Mouse (Mus musculus) hindbrain, embryonic 13.5 days (tissue): ENCODE results near the gene Ptprs. TPM values are rescaled to one million over a fixed set of nuclear protein-coding genes. Genes with fewer than 3 reads are reported as not detected.

ENCODE experiments used
- ATAC-seq: fragments of 200-750 bp; cut with Nextera tagmentation; 2 replicates; pipeline ENCODE4 v1.8.0; 2017; ENCODE audit warnings: moderate TSS enrichment; ENCODE audit not compliant: low FRiP score
- H3K27ac ChIP-seq: fragments of 300-500 bp; sonication (generic); 2 replicates; pipeline ENCODE4 v1.5.1; 2015; ENCODE audit warnings: inconsistent platforms, mild to moderate bottlenecking, moderate library complexity
- H3K27me3 ChIP-seq: fragments of 300-500 bp; sonication (generic); 2 replicates; pipeline ENCODE4 v1.6.1; 2015; ENCODE audit warnings: mild to moderate bottlenecking, inconsistent platforms
- H3K36me3 ChIP-seq: fragments of 300-500 bp; sonication (generic); 2 replicates; pipeline ENCODE4 v1.6.1; 2015; ENCODE audit warnings: mild to moderate bottlenecking, inconsistent platforms
- H3K4me1 ChIP-seq: fragments of 300-500 bp; sonication (generic); replicated peaks from 2 replicates; pipeline ENCODE4 v1.6.1; 2015; ENCODE audit warnings: inconsistent platforms
- H3K4me2 ChIP-seq: fragments of 300-500 bp; sonication (generic); 2 replicates; pipeline ENCODE4 v1.6.1; 2015; ENCODE audit warnings: inconsistent platforms, mild to moderate bottlenecking, moderate library complexity
- H3K4me3 ChIP-seq: fragments of 300-500 bp; sonication (generic); 2 replicates; pipeline ENCODE4 v1.5.1; 2015; ENCODE audit warnings: mild to moderate bottlenecking, inconsistent platforms
- H3K9ac ChIP-seq: fragments of 300-500 bp; sonication (generic); 2 replicates; pipeline ENCODE4 v1.6.1; 2015; ENCODE audit warnings: mild to moderate bottlenecking, inconsistent platforms
- H3K9me3 ChIP-seq: fragments of 300-500 bp; sonication (generic); 2 replicates; pipeline ENCODE4 v1.6.1; 2016; ENCODE audit warnings: inconsistent platforms
- whole genome bisulfite sequencing: fragments of 180-500 bp; shearing (Covaris S2); methylation state at CpG from one replicate; pipeline ENCODE4 v1.1.7; 2015; 5-methylcytosine and 5-hydroxymethylcytosine counted together
- polyA plus RNA-seq: library from polyadenylated mRNA; unstranded; fragments of >200 nt; fragmentation: Nextera tagmentation; extraction: Ambion mirVana; gene quantifications from 2 replicates; pipeline ENCODE4 v1.2.1, GENCODE M21; 2015

Ptprs gene
- polyA plus RNA-seq, 1 experiment from 2014 or later, result 273 TPM

- H3K4me2 ChIP-seq, result no peak overlapping the region
- 81% methylated on average over 6 of the region's 6 CpGs for WGBS
- peaks cover 62% of the 10 kb centered on the region for H3K4me1 ChIP-seq
- no peaks in the 10 kb centered on the region for H3K9me3 ChIP-seq
- ATAC-seq, result no peak
- no peaks in the 10 kb centered on the region for H3K27me3 ChIP-seq
- peaks cover 70% of the 10 kb centered on the region for H3K36me3 ChIP-seq
- no peak overlapping the region for H3K4me3 ChIP-seq
- 0 out of 2 replicates have a peak overlapping the region, but pooled peaks have one; percentile 3 for H3K9ac ChIP-seq
- H3K27ac ChIP-seq, result peak overlapping the region; percentile 55; the same call in 1 of the 2 replicates
Measured at GRCm38 (mm10) chr17:56442316-56442715, 34.0 kb downstream of the Ptprs start.

- Histone ChIP-seq H3K4me3 (no peak overlapping the region), H3K27ac (peak overlapping the region; percentile 81), H3K36me3 (peaks cover 80% of the 10 kb centered on the region), H3K9ac (peak overlapping the region; percentile 55; the same call in 1 of the 2 replicates), H3K4me1 (peaks cover 40% of the 10 kb centered on the region), H3K9me3 (no peaks in the 10 kb centered on the region), H3K4me2 (peak overlapping the region; percentile 13; the same call in 1 of the 2 replicates), H3K27me3 (no peaks in the 10 kb centered on the region)
- ATAC-seq, result peak; percentile 29; the same call in 1 of the 2 replicates
- WGBS, result 29% methylated on average over 15 of the region's 15 CpGs
Measured at GRCm38 (mm10) chr17:56439731-56440460, 36.4 kb downstream of the Ptprs start.

- Histone ChIP-seq H3K27me3 (peaks cover 3% of the 10 kb centered on the region; the same call in 1 of the 2 replicates), H3K36me3 (peaks cover 91% of the 10 kb centered on the region), H3K27ac (no peak overlapping the region), H3K9ac (no peak overlapping the region), H3K4me3 (no peak overlapping the region), H3K9me3 (no peaks in the 10 kb centered on the region), H3K4me2 (no peak overlapping the region), H3K4me1 (no peaks in the 10 kb centered on the region; the same call in 1 of the 2 replicates)
- ATAC-seq, result no peak
- 89% methylated on average over 3 of the region's 3 CpGs for WGBS
Measured at GRCm38 (mm10) chr17:56431582-56431981, 44.7 kb downstream of the Ptprs start.

- 78% methylated on average over 27 of the region's 28 CpGs for WGBS
- H3K9me3 ChIP-seq, result no peaks in the 10 kb centered on the region
Measured at GRCm38 (mm10) chr17:56427857-56428256, 48.4 kb downstream of the Ptprs start.

GRCm38 (mm10) chr17:56425941-56426340, 50.3 kb downstream of the Ptprs start:
- ATAC-seq, result no peak
- peaks cover 3% of the 10 kb centered on the region; the same call in 1 of the 2 replicates for H3K27me3 ChIP-seq
- H3K9ac ChIP-seq, result peak overlapping the region; percentile 67
- peak overlapping the region; percentile 53 for H3K4me2 ChIP-seq
- H3K27ac ChIP-seq, result peak overlapping the region; percentile 27; the same call in 1 of the 2 replicates
- H3K9me3 ChIP-seq, result no peaks in the 10 kb centered on the region
- WGBS, result 36% methylated on average over 3 of the region's 3 CpGs
- H3K4me3 ChIP-seq, result peak overlapping the region; percentile 33; the same call in 1 of the 2 replicates
- H3K36me3 ChIP-seq, result peaks cover 88% of the 10 kb centered on the region
- H3K4me1 ChIP-seq, result peaks cover 15% of the 10 kb centered on the region

More at GRCm38 (mm10) chr17:56427857-56428256, 48.4 kb downstream of the Ptprs start:
- Histone ChIP-seq H3K36me3 (peaks cover 90% of the 10 kb centered on the region), H3K4me2 (no peak overlapping the region), H3K27me3 (peaks cover 3% of the 10 kb centered on the region; the same call in 1 of the 2 replicates), H3K4me3 (no peak overlapping the region), H3K27ac (no peak overlapping the region), H3K9ac (no peak overlapping the region), H3K4me1 (peaks cover 15% of the 10 kb centered on the region)
- ATAC-seq, result no peak

DNA sequence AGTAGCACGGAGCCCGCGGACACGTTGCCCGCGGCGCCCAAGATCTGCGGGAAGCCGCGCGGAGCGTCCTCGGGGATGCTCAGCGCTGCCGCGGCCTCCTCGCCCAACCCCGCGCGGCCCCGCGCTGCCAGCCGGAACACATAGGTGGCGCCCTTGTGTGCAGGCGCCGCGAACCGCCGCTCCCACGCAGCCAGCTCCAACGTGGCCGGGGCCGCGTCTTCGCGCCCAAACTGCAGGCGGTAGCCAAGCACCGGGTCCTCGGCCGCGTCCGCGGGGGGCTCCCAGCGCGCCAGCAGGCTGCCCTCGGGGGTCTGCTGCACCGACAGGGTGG, 50.7 kb downstream of the Ptprs start:
- peak overlapping the region; percentile 53 for H3K4me2 ChIP-seq
- peak overlapping the region; percentile 67 for H3K9ac ChIP-seq
- peaks cover 3% of the 10 kb centered on the region; the same call in 1 of the 2 replicates for H3K27me3 ChIP-seq
- peaks cover 15% of the 10 kb centered on the region for H3K4me1 ChIP-seq
- ATAC-seq, result peak; percentile 64
- peak overlapping the region; percentile 33 for H3K4me3 ChIP-seq
- H3K27ac ChIP-seq, result peak overlapping the region; percentile 44
- peaks cover 90% of the 10 kb centered on the region for H3K36me3 ChIP-seq
- no peaks in the 10 kb centered on the region for H3K9me3 ChIP-seq
- under 1% methylated on average over 46 of the region's 47 CpGs for WGBS

GRCm38 (mm10) chr17:56424726-56425583, 51.3 kb downstream of the Ptprs start:
- Histone ChIP-seq H3K36me3 (peaks cover 95% of the 10 kb centered on the region), H3K27me3 (peaks cover 3% of the 10 kb centered on the region; the same call in 1 of the 2 replicates), H3K9me3 (no peaks in the 10 kb centered on the region), H3K27ac (peak overlapping the region; percentile 44), H3K4me1 (peaks cover 15% of the 10 kb centered on the region), H3K9ac (peak overlapping the region; percentile 67), H3K4me3 (peak overlapping the region; percentile 33), H3K4me2 (peak overlapping the region; percentile 53)
- WGBS, result 16% methylated on average over 62 of the region's 77 CpGs
- peak; percentile 36 for ATAC-seq

DNA sequence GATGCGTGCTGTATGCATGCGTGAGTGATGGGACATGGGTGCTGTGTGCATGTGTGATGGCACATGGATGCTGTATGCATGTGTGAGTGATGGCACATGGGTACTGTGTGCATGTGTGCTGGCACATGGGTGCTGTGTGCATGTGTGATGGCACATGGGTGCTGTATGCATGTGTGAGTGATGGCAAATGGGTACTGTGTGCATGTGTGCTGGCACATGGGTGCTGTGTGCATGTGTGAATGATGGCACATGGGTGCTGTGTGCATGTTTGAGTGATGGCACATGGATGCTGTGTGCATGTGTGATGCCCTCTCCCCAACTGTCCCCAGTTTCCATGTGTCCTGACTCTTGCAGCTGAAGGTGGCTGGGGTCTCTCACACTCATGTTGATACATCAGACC, 56.3 kb downstream of the Ptprs start:
- Histone ChIP-seq H3K4me2 (no peak overlapping the region), H3K27me3 (no peaks in the 10 kb centered on the region), H3K9ac (no peak overlapping the region), H3K4me1 (peaks cover 3% of the 10 kb centered on the region), H3K27ac (no peak overlapping the region), H3K36me3 (peaks cover 97% of the 10 kb centered on the region), H3K9me3 (no peaks in the 10 kb centered on the region), H3K4me3 (no peak overlapping the region)
- ATAC-seq, result no peak
- 96% methylated on average over 2 of the region's 2 CpGs for WGBS

GRCm38 (mm10) chr17:56418304-56418703, 58.0 kb downstream of the Ptprs start:
- no peaks in the 10 kb centered on the region for H3K4me1 ChIP-seq
- no peak overlapping the region for H3K4me2 ChIP-seq
- H3K4me3 ChIP-seq, result no peak overlapping the region
- H3K27me3 ChIP-seq, result no peaks in the 10 kb centered on the region
- 70% methylated on average over 12 of the region's 12 CpGs for WGBS
- ATAC-seq, result no peak
- no peaks in the 10 kb centered on the region for H3K9me3 ChIP-seq
- peaks cover 98% of the 10 kb centered on the region for H3K36me3 ChIP-seq
- no peak overlapping the region for H3K9ac ChIP-seq
- H3K27ac ChIP-seq, result no peak overlapping the region

DNA sequence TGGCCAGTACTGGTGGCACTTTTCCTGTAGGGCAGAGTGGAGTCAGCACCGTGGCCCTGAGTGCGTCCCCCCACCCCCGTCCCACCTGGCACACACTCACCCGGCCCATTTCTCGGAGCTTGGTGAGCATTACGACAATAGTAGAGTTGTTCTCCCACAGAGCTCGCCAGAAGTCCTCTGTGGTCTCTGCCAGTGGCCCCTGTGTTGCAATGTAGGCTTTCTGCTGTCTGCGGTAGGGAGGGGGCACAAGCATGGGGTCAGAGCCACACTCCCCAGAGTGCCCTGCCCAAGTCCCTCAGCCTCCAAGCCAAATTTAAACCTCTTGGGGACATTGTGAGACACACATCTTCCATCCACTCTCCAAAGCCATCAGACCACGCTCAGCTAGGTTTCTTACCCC, 61.5 kb downstream of the Ptprs start:
- Histone ChIP-seq H3K27me3 (no peaks in the 10 kb centered on the region), H3K4me3 (no peak overlapping the region), H3K9me3 (no peaks in the 10 kb centered on the region), H3K4me2 (no peak overlapping the region), H3K36me3 (peaks cover 92% of the 10 kb centered on the region), H3K4me1 (peaks cover 11% of the 10 kb centered on the region), H3K9ac (no peak overlapping the region), H3K27ac (no peak overlapping the region)
- ATAC-seq, result no peak
- WGBS, result 94% methylated on average over 9 of the region's 9 CpGs

- 81% methylated on average over 13 of the region's 13 CpGs for WGBS
- no peaks in the 10 kb centered on the region for H3K9me3 ChIP-seq
- H3K4me1 ChIP-seq, result peaks cover 26% of the 10 kb centered on the region
- no peak overlapping the region for H3K27ac ChIP-seq
- H3K36me3 ChIP-seq, result peaks cover 76% of the 10 kb centered on the region
- no peak overlapping the region for H3K4me2 ChIP-seq
- H3K9ac ChIP-seq, result no peak overlapping the region
- no peak overlapping the region for H3K4me3 ChIP-seq
- no peaks in the 10 kb centered on the region for H3K27me3 ChIP-seq
- ATAC-seq, result no peak
Measured at GRCm38 (mm10) chr17:56413113-56413512, 63.2 kb downstream of the Ptprs start.

DNA sequence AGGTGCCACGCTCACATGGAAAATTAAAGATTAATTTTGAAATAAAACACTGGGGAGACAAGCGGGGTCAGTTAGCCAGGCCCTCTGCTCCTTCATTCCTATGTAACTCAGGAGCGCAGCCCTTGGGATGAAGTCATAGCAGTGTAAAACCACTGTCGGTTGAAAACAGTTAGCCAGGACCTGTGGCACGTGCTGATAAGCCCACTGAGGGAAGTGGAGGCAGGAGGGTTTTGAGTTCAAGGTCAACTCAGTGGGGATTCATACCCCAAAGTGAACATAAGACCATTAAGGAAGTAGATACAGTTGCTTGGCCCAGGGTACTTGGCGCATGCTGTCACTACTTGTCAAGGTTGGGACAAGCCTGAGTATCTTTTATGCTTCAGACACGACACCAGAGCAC, 64.8 kb downstream of the Ptprs start:
- H3K27ac ChIP-seq, result no peak overlapping the region
- no peaks in the 10 kb centered on the region for H3K27me3 ChIP-seq
- H3K4me3 ChIP-seq, result no peak overlapping the region

More for the DNA sequence above, 64.8 kb downstream of the Ptprs start:
- Histone ChIP-seq H3K4me1 (peaks cover 42% of the 10 kb centered on the region), H3K9me3 (no peaks in the 10 kb centered on the region), H3K9ac (no peak overlapping the region), H3K4me2 (no peak overlapping the region), H3K36me3 (peaks cover 59% of the 10 kb centered on the region)
- WGBS, result 98% methylated on average over 7 of the region's 7 CpGs
- ATAC-seq, result no peak
